Mouse (Mus musculus): Measurements from ENCODE around the gene Ucma.

DNA sequence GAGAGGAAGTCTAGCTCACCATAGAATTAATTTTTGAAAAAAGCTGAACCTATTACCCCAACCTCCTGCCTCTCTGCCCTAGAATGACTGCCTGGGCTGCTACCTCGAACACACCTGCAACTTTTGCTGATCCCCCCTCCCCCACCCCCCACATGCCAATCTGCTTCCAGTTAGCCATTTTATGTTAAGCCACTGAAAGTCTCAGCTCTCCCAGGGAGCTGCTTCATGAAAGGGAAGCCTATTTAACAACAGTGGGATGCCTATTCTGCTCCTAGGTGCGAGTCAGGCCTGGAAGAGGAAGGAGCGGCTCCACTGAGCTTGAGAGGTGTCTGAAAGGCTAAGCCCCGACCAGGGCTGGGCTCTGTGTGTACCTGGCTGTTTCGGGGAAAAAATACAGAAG lies 8.1 kb downstream of the Ucma start:
- TF ChIP-seq POLR2A (IDR thresholded peaks at IDR 0.05; ENCODE audit: extremely low read depth, insufficient read depth, low read length) (no peak), CTCF (IDR thresholded peaks at IDR 0.05; ENCODE audit: extremely low read depth, insufficient read depth, low read length) (no peak)

Measured in cortical plate, adult 2 months (tissue).